Mouse (Mus musculus) heart, embryonic 14.5 days (tissue): ENCODE results near the gene Fzd2. TPM values are rescaled to one million over a fixed set of nuclear protein-coding genes. Genes with fewer than 3 reads are reported as not detected.

ENCODE experiments used
- ATAC-seq: fragments of 200-750 bp; cut with Nextera tagmentation; 2 replicates; pipeline ENCODE4 v1.8.0; 2017; ENCODE audit warnings: low read depth, moderate TSS enrichment; ENCODE audit not compliant: insufficient number of reproducible peaks, insufficient read depth, low FRiP score
- H3K27ac ChIP-seq, 2 experiments: fragments of 200-500 bp in 1 of 2; fragments of 300-500 bp in 1 of 2; sonication (generic) in 1 of 2; replicated peaks in 1 of 2; 2 replicates each; pipeline ENCODE4 v1.5.1; 2012 to 2014; ENCODE audit warnings: low read depth in 2 of 2, low read length in 2 of 2, control low read depth in 1 of 2, mild to moderate bottlenecking in 1 of 2, mixed read lengths in 1 of 2; ENCODE audit not compliant: control insufficient read depth in 1 of 2, insufficient read depth in 1 of 2
- H3K27me3 ChIP-seq: fragments of 300-500 bp; sonication (generic); 2 replicates; pipeline ENCODE4 v1.6.1; 2014; ENCODE audit warnings: mild to moderate bottlenecking, low read length, control low read depth; ENCODE audit not compliant: control insufficient read depth, insufficient read depth
- H3K36me3 ChIP-seq: fragments of 300-500 bp; sonication (generic); 2 replicates; pipeline ENCODE4 v1.6.1; 2014; ENCODE audit warnings: mild to moderate bottlenecking, control low read depth, low read length, mixed read lengths; ENCODE audit not compliant: control insufficient read depth, insufficient read depth
- H3K4me1 ChIP-seq, 2 experiments: fragments of 200-500 bp in 1 of 2; fragments of 300-500 bp in 1 of 2; sonication (generic) in 1 of 2; 2 replicates each; pipeline ENCODE4 v1.6.1; 2012 to 2014; ENCODE audit warnings: low read length in 2 of 2, control low read depth in 1 of 2, mixed read lengths in 1 of 2; ENCODE audit not compliant: control insufficient read depth in 2 of 2, insufficient read depth in 2 of 2
- H3K4me2 ChIP-seq: fragments of 300-500 bp; sonication (generic); 2 replicates; pipeline ENCODE4 v1.6.1; 2014; ENCODE audit warnings: mild to moderate bottlenecking, low read length
- H3K4me3 ChIP-seq, 2 experiments: fragments of 200-500 bp in 1 of 2; fragments of 300-500 bp in 1 of 2; sonication (generic) in 1 of 2; 2 replicates each; pipeline ENCODE4 v1.5.1; 2012 to 2014; ENCODE audit warnings: low read length in 2 of 2, mild to moderate bottlenecking in 2 of 2, control low read depth in 1 of 2, low read depth in 1 of 2, moderate library complexity in 1 of 2; ENCODE audit not compliant: control insufficient read depth in 1 of 2, insufficient read depth in 1 of 2
- H3K9ac ChIP-seq: fragments of 300-500 bp; sonication (generic); 2 replicates; pipeline ENCODE4 v1.6.1; 2014; ENCODE audit warnings: mild to moderate bottlenecking, low read length
- H3K9me3 ChIP-seq: fragments of 300-500 bp; sonication (generic); 2 replicates; pipeline ENCODE4 v1.6.1; 2016; ENCODE audit warnings: low read length, control low read depth; ENCODE audit not compliant: control insufficient read depth
- WGBS: fragments of 180-500 bp; shearing (Covaris S2); extraction: QIAGEN DNeasy Blood & Tissue Kit; methylation state at CpG from one replicate; pipeline ENCODE4 v1.1.7; 2014; 5-methylcytosine and 5-hydroxymethylcytosine counted together
- polyA plus RNA-seq: library from polyadenylated mRNA; unstranded; fragments of >200 nt; fragmentation: Nextera tagmentation; extraction: Ambion mirVana; gene quantifications from 2 replicates; pipeline ENCODE4 v1.2.1, GENCODE M21; 2014

Fzd2 gene
- polyA plus RNA-seq, 1 experiment from 2014 or later: 24.0 TPM

GRCm38 (mm10) chr11:102636887-102637286 is 32.7 kb downstream of the Fzd2 start:
- Histone ChIP-seq H3K36me3 (no peaks in the 10 kb centered on the region), H3K4me3 (no peak overlapping the region), H3K9ac (no peak overlapping the region), H3K27ac (no peak overlapping the region), H3K9me3 (no peaks in the 10 kb centered on the region), H3K4me2 (no peak overlapping the region), H3K27me3 (no peaks in the 10 kb centered on the region), H3K4me1 (peaks cover 22 to 37% of the 10 kb centered on the region in 2 experiments)
- WGBS: 36% methylated on average over 12 of the region's 12 CpGs
- ATAC-seq: no peak

DNA sequence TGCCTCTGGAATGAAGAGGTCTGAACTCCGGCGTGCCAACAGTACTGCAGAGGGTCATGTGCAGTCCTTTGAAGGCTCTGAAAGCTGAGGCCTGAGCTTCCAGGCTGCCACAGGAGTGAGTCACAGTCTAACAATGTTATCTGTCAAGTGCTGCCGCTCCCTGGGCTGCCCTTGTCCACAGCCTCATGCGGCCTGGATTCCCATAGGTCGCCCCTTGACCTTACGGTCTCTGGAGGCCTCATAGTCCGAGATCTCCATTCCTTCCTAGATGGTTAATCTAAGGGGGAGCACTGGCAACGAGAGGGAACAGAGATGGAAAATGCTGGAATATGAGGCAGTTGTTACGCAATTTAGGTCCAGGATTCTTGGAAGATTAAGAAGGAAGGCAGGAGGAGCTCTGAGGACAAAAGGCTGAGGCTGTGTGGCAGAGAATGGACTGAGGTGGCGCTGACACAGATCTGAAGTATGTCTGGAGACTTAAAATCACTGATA is 39.7 kb downstream of the Fzd2 start:
- ATAC-seq: peak; percentile 87
- no peak overlapping the region for H3K9ac ChIP-seq
- WGBS: 7% methylated on average over 10 of the region's 10 CpGs
- peak overlapping the region; percentile 80 to 93 for H3K27ac ChIP-seq
- peaks cover 26 to 57% of the 10 kb centered on the region in 2 experiments for H3K4me1 ChIP-seq
- no peaks in the 10 kb centered on the region for H3K27me3 ChIP-seq
- H3K4me2 ChIP-seq: no peak overlapping the region; the same call in 1 of the 2 replicates
- H3K4me3 ChIP-seq: no peak overlapping the region
- no peaks in the 10 kb centered on the region for H3K36me3 ChIP-seq
- no peaks in the 10 kb centered on the region for H3K9me3 ChIP-seq

DNA sequence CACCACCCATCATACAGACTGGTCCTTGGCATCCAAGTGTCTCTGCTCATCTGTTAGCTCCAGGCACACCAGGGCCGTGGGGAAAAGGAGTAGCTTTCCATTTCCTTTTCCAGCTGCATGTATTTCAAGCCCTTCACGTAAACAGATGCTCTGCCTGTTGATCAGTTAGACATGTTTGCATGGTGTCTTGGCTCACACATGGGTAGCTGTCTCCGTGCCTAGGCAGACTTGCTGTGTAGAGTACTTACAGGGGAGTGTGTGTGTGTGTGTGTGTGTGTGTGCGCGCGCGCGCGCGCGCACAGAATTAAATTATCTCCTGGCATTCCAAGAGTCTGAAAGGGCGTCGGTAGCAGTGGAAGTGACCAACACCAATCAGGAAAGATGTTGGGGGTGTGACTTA is 42.0 kb downstream of the Fzd2 start:
- Histone ChIP-seq H3K27ac (peak overlapping the region; percentile 64 to 77), H3K4me3 (no peak overlapping the region), H3K9ac (no peak overlapping the region), H3K36me3 (no peaks in the 10 kb centered on the region), H3K27me3 (no peaks in the 10 kb centered on the region), H3K9me3 (no peaks in the 10 kb centered on the region), H3K4me1 (peaks cover 21 to 37% of the 10 kb centered on the region in 2 experiments), H3K4me2 (peak overlapping the region; percentile 37)
- ATAC-seq: no peak
- WGBS: 63% methylated on average over 13 of the region's 13 CpGs

- Histone ChIP-seq H3K4me3 (no peak overlapping the region), H3K27me3 (no peaks in the 10 kb centered on the region), H3K36me3 (no peaks in the 10 kb centered on the region), H3K9me3 (no peaks in the 10 kb centered on the region), H3K4me2 (no peak overlapping the region), H3K9ac (no peak overlapping the region), H3K4me1 (peaks cover 20 to 35% of the 10 kb centered on the region in 2 experiments), H3K27ac (no peak overlapping the region)
- no peak for ATAC-seq
- 48% methylated on average over 12 of the region's 12 CpGs for whole genome bisulfite sequencing
These were observed 43.7 kb downstream of the Fzd2 start for GRCm38 (mm10) chr11:102647885-102648284.

- H3K27ac ChIP-seq: no peak overlapping the region
- no peak overlapping the region for H3K4me3 ChIP-seq
- no peak overlapping the region for H3K9ac ChIP-seq
- H3K36me3 ChIP-seq: no peaks in the 10 kb centered on the region
- peaks cover 3 to 6% of the 10 kb centered on the region in 2 experiments for H3K4me1 ChIP-seq
- H3K9me3 ChIP-seq: no peaks in the 10 kb centered on the region
- no peak for ATAC-seq
- 3% methylated on average over 9 of the region's 9 CpGs for WGBS
- no peaks in the 10 kb centered on the region for H3K27me3 ChIP-seq
- no peak overlapping the region for H3K4me2 ChIP-seq
These were observed 47.2 kb downstream of the Fzd2 start for GRCm38 (mm10) chr11:102651381-102651780.

- ATAC-seq: no peak
- 64% methylated on average over 3 of the region's 3 CpGs for WGBS
These were observed 48.6 kb downstream of the Fzd2 start for GRCm38 (mm10) chr11:102652844-102653243.

GRCm38 (mm10) chr11:102655888-102656287 is 51.7 kb downstream of the Fzd2 start:
- H3K4me2 ChIP-seq: no peak overlapping the region
- H3K9ac ChIP-seq: no peak overlapping the region
- no peaks in the 10 kb centered on the region for H3K9me3 ChIP-seq
- no peak for ATAC-seq
- 64% methylated on average over 8 of the region's 8 CpGs for WGBS
- H3K4me3 ChIP-seq: no peak overlapping the region
- no peaks in the 10 kb centered on the region for H3K4me1 ChIP-seq
- H3K27ac ChIP-seq: no peak overlapping the region
- H3K27me3 ChIP-seq: no peaks in the 10 kb centered on the region
- H3K36me3 ChIP-seq: no peaks in the 10 kb centered on the region

More at GRCm38 (mm10) chr11:102652844-102653243, 48.6 kb downstream of the Fzd2 start:
- Histone ChIP-seq H3K4me1 (peaks cover 2 to 3% of the 10 kb centered on the region in 2 experiments; a peak in 3 of 4 replicates), H3K4me2 (no peak overlapping the region), H3K9me3 (no peaks in the 10 kb centered on the region), H3K4me3 (no peak overlapping the region), H3K27me3 (no peaks in the 10 kb centered on the region), H3K9ac (no peak overlapping the region), H3K36me3 (no peaks in the 10 kb centered on the region), H3K27ac (no peak overlapping the region)

DNA sequence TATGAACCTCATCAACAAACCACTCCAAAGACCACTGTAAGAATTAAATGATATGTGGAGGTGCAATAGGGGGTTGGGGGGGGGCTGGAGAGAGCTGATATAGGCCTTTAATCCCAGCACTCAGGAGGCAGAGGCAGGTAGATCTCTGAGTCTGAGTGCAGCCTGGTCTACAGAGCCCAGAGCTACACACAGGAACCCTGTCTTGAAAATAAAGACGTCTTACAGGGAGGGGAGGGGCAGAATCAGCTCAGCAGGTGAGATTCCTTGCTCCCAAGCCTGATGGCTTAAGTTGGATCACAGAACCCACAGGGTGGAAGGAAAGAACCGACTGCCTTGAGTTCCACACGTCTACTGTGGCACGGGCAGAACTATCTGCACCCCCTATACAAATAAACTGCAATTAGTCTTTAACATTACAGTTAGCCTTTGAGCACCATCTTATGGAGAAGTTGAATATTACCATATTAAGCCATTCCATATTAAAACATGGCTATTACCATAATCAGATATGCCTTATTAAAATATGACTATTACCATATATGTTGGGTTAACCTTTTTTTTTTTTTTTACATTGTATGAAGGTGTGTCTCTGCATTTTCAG is 52.2 kb downstream of the Fzd2 start:
- Histone ChIP-seq H3K27ac (no peak overlapping the region), H3K36me3 (no peaks in the 10 kb centered on the region), H3K27me3 (no peaks in the 10 kb centered on the region), H3K9me3 (no peaks in the 10 kb centered on the region), H3K4me3 (no peak overlapping the region), H3K4me2 (no peak overlapping the region), H3K9ac (no peak overlapping the region), H3K4me1 (no peaks in the 10 kb centered on the region)
- ATAC-seq: no peak
- WGBS: 31% methylated on average over 4 of the region's 4 CpGs
